ENCODE assay signal across 8 mouse cellular contexts in genomic region chr2:142902905-142903895, GRCm38 (mm10). TPM values are rescaled to one million over a fixed set of nuclear protein-coding genes. Genes with fewer than 3 reads are reported as not detected.
DNase-seq lines count a peak whose midpoint lies in the region; ATAC-seq and TF ChIP-seq lines count a peak whose summit lies in the region.

No protein-coding gene starts in this region.

- WGBS in forebrain, embryonic 13.5 days = 8% methylated on average over 34 of the region's 34 CpGs
- WGBS in large intestine, adult 2 months = 5% methylated on average over 34 of the region's 34 CpGs
- WGBS in liver, postnatal 0 days (ENCODE audit: insufficient replicate concordance) = 5% methylated on average over 34 of the region's 34 CpGs
- 8% methylated on average over 34 of the region's 34 CpGs for WGBS in neural tube, embryonic 14.5 days

- H3K4me3 ChIP-seq in E14TG2a.4 (replicated peaks; ENCODE audit: low read length) = peak overlapping the region; percentile 67
- peak overlapping the region; percentile 43 for H3K4me3 ChIP-seq in forebrain, embryonic 13.5 days
- peak overlapping the region; percentile 49 for H3K4me3 ChIP-seq in liver, postnatal 0 days (ENCODE audit: low read depth, low read length)
- peak overlapping the region; percentile 33 for H3K4me3 ChIP-seq in neural tube, embryonic 14.5 days (ENCODE audit: low read depth, low read length)

- peak; percentile 96 to 97 for DNase-seq in heart, postnatal 10 days
- peak; percentile 86 for DNase-seq in large intestine, adult 2 months (ENCODE audit: low read depth, low spot score)
- DNase-seq in liver, postnatal 0 days = peak; percentile 93
- peak; percentile 93 for DNase-seq in testis, postnatal 10 days (ENCODE audit: low spot score)

- TF ChIP-seq CTCF in E14TG2a.4 (conservative IDR thresholded peaks at IDR 0.05; ENCODE audit: low read length) = no peak
- no peak for TF ChIP-seq CTCF in liver, postnatal 0 days (IDR thresholded peaks at IDR 0.05; ENCODE audit: low read depth)

- peaks cover 25% of the 10 kb centered on the region for H3K4me1 ChIP-seq in E14TG2a.4 (replicated peaks; ENCODE audit: low read depth, low read length)
- H3K4me1 ChIP-seq in forebrain, embryonic 13.5 days = 0 out of 2 replicates have a peak, but pooled peaks cover 6% of the 10 kb centered on the region
- peaks cover 17% of the 10 kb centered on the region for H3K4me1 ChIP-seq in liver, postnatal 0 days (ENCODE audit: insufficient read depth)
- H3K4me1 ChIP-seq in neural tube, embryonic 14.5 days (ENCODE audit: control insufficient read depth, insufficient read depth, low read length) = no peaks in the 10 kb centered on the region; the same call in 1 of the 2 replicates

- peak overlapping the region; percentile 64 for H3K4me2 ChIP-seq in forebrain, embryonic 13.5 days
- H3K4me2 ChIP-seq in liver, postnatal 0 days (ENCODE audit: low read depth, low read length) = peak overlapping the region; percentile 86
- peak overlapping the region; percentile 81 for H3K4me2 ChIP-seq in neural tube, embryonic 14.5 days (ENCODE audit: low read depth, low read length)

- H3K9ac ChIP-seq in forebrain, embryonic 13.5 days = peak overlapping the region; percentile 63
- peak overlapping the region; percentile 57 for H3K9ac ChIP-seq in liver, postnatal 0 days (replicated peaks)
- peak overlapping the region; percentile 33; the same call in 1 of the 2 replicates for H3K9ac ChIP-seq in neural tube, embryonic 14.5 days (replicated peaks; ENCODE audit: low read depth, low read length)

- intact Hi-C loops in heart, postnatal 10 days (cut with DNase I) = loop anchor here (5.0 kb wide), 1 partner anchor 159 kb away; the partner anchor contains the start of gene Snrpb2

- H3K27ac ChIP-seq in forebrain, embryonic 13.5 days = no peak overlapping the region
- peak overlapping the region; percentile 71 for H3K27ac ChIP-seq in liver, postnatal 0 days (ENCODE audit: low read depth)
- H3K27ac ChIP-seq in neural tube, embryonic 14.5 days (ENCODE audit: low read depth, low read length) = no peak overlapping the region; the same call in 1 of the 2 replicates

- 0 out of 2 replicates have a peak, but pooled peaks cover 3% of the 10 kb centered on the region for H3K27me3 ChIP-seq in E14TG2a.4 (ENCODE audit: insufficient read depth, low read length)
- no peaks in the 10 kb centered on the region for H3K27me3 ChIP-seq in forebrain, embryonic 13.5 days
- no peaks in the 10 kb centered on the region for H3K27me3 ChIP-seq in liver, postnatal 0 days (ENCODE audit: insufficient read depth, low read length)
- no peaks in the 10 kb centered on the region for H3K27me3 ChIP-seq in neural tube, embryonic 14.5 days (ENCODE audit: control insufficient read depth, insufficient read depth, low read length)

- ATAC-seq in cerebellum, adult (ENCODE audit: insufficient number of reproducible peaks, low FRiP score, low TSS enrichment) = peak; percentile 92
- peak; percentile 97 for ATAC-seq in forebrain, embryonic 13.5 days
- peak; percentile 92 for ATAC-seq in liver, postnatal 0 days
- ATAC-seq in neural tube, embryonic 14.5 days (ENCODE audit: low read depth) = peak; percentile 96

- H3K36me3 ChIP-seq in E14TG2a.4 (ENCODE audit: insufficient read depth, low read length) = no peaks in the 10 kb centered on the region
- no peaks in the 10 kb centered on the region for H3K36me3 ChIP-seq in forebrain, embryonic 13.5 days (ENCODE audit: poor library complexity, severe bottlenecking)
- no peaks in the 10 kb centered on the region for H3K36me3 ChIP-seq in liver, postnatal 0 days (replicated peaks; ENCODE audit: insufficient read depth, low read length)
- H3K36me3 ChIP-seq in neural tube, embryonic 14.5 days (ENCODE audit: control insufficient read depth, insufficient read depth, low read length) = no peaks in the 10 kb centered on the region

- no peaks in the 10 kb centered on the region for H3K9me3 ChIP-seq in E14TG2a.4 (ENCODE audit: low read length)
- no peaks in the 10 kb centered on the region for H3K9me3 ChIP-seq in forebrain, embryonic 13.5 days (replicated peaks)
- no peaks in the 10 kb centered on the region for H3K9me3 ChIP-seq in liver, postnatal 0 days (ENCODE audit: low read length)
- H3K9me3 ChIP-seq in neural tube, embryonic 14.5 days (ENCODE audit: control insufficient read depth, low read length) = no peaks in the 10 kb centered on the region

- no peak for TF ChIP-seq EP300 in liver, postnatal 0 days (IDR thresholded peaks at IDR 0.05; ENCODE audit: low read depth)

RNA-seq across cellular contexts. Expression of gene Kif16b, which starts 1.9 kb away (rescaled TPM):
- polyA plus RNA-seq in forebrain, embryonic 13.5 days (2015; fragmentation: Nextera tagmentation; extraction: Ambion mirVana) = 4.1 and 4.2 TPM in 2 replicates
- 10 to 100 TPM; 26.2 to 28.3 TPM for total RNA-seq in heart, postnatal 10 days (2021)
- polyA plus RNA-seq in large intestine, adult 2 months (2012; rRNA removed) = 13.5 and 13.9 TPM in 2 replicates
- polyA plus RNA-seq in liver, postnatal 0 days (2015; fragmentation: Nextera tagmentation; extraction: Ambion mirVana) = 3.5 and 3.9 TPM in 2 replicates
- polyA plus RNA-seq in neural tube, embryonic 14.5 days (2014; fragmentation: Nextera tagmentation; extraction: Ambion mirVana) = 4.0 and 4.7 TPM in 2 replicates
